Mouse (Mus musculus) kidney, embryonic 14.5 days (tissue): Measurements from ENCODE around the gene Galnt18. TPM values are rescaled to one million over a fixed set of nuclear protein-coding genes. Genes with fewer than 3 reads are reported as not detected.

Experiments used
- ATAC-seq: fragments of 200-750 bp; cut with Nextera tagmentation; 2 replicates; pipeline ENCODE4 v1.8.0; 2017; ENCODE audit warnings: moderate number of reproducible peaks, mild to moderate bottlenecking, moderate TSS enrichment, moderate library complexity; ENCODE audit not compliant: low FRiP score, low TSS enrichment
- H3K27ac ChIP-seq: fragments of 300-500 bp; sonication (generic); 2 replicates; pipeline ENCODE4 v1.5.1; 2014; ENCODE audit warnings: low read depth, mild to moderate bottlenecking, low read length, moderate library complexity, mixed read lengths
- H3K27me3 ChIP-seq: fragments of 300-500 bp; sonication (generic); 2 replicates; pipeline ENCODE4 v1.6.1; 2014; ENCODE audit warnings: mild to moderate bottlenecking, low read length; ENCODE audit not compliant: control insufficient read depth, insufficient read depth
- H3K36me3 ChIP-seq: fragments of 300-500 bp; sonication (generic); 2 replicates; pipeline ENCODE4 v1.6.1; 2014; ENCODE audit warnings: low read length, mixed read lengths; ENCODE audit not compliant: control insufficient read depth, insufficient read depth
- H3K4me1 ChIP-seq: fragments of 300-500 bp; sonication (generic); 2 replicates; pipeline ENCODE4 v1.6.1; 2014; ENCODE audit warnings: low read length, mixed read lengths; ENCODE audit not compliant: control insufficient read depth, insufficient read depth
- H3K4me2 ChIP-seq: fragments of 300-500 bp; sonication (generic); replicated peaks from 2 replicates; pipeline ENCODE4 v1.6.1; 2014; ENCODE audit warnings: low read depth, mild to moderate bottlenecking, low read length
- H3K4me3 ChIP-seq: fragments of 300-500 bp; sonication (generic); 2 replicates; pipeline ENCODE4 v1.5.1; 2014; ENCODE audit warnings: mild to moderate bottlenecking, low read length
- H3K9ac ChIP-seq: fragments of 300-500 bp; sonication (generic); 2 replicates; pipeline ENCODE4 v1.6.1; 2014; ENCODE audit warnings: low read depth, mild to moderate bottlenecking, low read length, moderate library complexity
- H3K9me3 ChIP-seq: fragments of 300-500 bp; sonication (generic); 2 replicates; pipeline ENCODE4 v1.6.1; 2016; ENCODE audit warnings: low read length; ENCODE audit not compliant: control insufficient read depth
- WGBS: fragments of 180-500 bp; shearing (Covaris S2); extraction: QIAGEN DNeasy Blood & Tissue Kit; methylation state at CpG from one replicate; pipeline ENCODE4 v1.1.7; 2014; 5-methylcytosine and 5-hydroxymethylcytosine counted together
- polyA plus RNA-seq: library from polyadenylated mRNA; unstranded; fragments of >200 nt; fragmentation: Nextera tagmentation; extraction: Ambion mirVana; gene quantifications from 2 replicates; pipeline ENCODE4 v1.2.1, GENCODE M21; 2014

Gene Galnt18
- polyA plus RNA-seq, 1 experiment from 2014 or later, result 17.8 TPM

DNA sequence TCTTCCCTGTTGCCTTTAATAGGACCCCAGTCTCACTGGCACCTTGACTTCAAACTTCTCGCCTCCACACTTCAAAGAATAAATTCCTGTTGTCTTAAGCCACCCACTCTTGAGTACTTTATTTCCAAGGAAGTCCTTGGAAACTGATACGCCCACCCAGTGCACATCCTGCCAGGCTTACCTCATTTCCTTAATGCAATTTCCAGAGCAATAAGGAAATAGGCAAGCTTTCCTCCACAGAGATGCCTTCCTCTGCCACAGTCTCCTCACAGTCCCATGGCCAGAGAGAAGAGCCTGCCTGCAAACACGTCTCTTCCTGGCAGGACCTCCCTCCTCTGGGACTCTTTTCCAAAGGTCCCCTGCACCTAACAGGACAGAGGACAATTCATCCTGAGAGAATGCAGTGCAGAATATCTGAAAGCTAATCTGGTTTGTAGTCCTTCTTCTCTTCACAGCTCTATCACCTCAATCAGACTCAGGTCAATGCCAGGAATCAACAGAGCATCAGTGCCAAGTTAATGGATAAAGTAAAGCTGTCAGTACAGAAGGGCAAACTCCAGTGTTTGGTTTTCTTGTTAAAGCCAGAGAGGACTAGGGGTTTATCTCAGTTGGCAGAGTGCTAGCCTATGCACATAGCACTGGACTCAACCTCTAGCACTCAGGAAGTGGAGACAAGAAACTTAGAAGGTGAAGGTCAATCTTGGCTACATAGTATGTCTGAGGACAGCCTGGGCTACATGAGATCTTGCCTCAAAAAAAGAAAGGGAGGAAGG lies 65.8 kb downstream of the Galnt18 start:
- 39% methylated on average over 3 of the region's 3 CpGs for WGBS
- no peaks in the 10 kb centered on the region for H3K36me3 ChIP-seq
- H3K27me3 ChIP-seq, result no peaks in the 10 kb centered on the region
- no peaks in the 10 kb centered on the region for H3K9me3 ChIP-seq
- H3K27ac ChIP-seq, result peak overlapping the region; percentile 31; the same call in 1 of the 2 replicates
- no peaks in the 10 kb centered on the region for H3K4me1 ChIP-seq
- H3K9ac ChIP-seq, result no peak overlapping the region
- no peak for ATAC-seq
- no peak overlapping the region for H3K4me2 ChIP-seq
- no peak overlapping the region for H3K4me3 ChIP-seq

- no peak for ATAC-seq
- Histone ChIP-seq H3K9ac (no peak overlapping the region), H3K9me3 (no peaks in the 10 kb centered on the region), H3K36me3 (no peaks in the 10 kb centered on the region), H3K27me3 (no peaks in the 10 kb centered on the region), H3K4me2 (no peak overlapping the region), H3K27ac (no peak overlapping the region), H3K4me3 (no peak overlapping the region), H3K4me1 (no peaks in the 10 kb centered on the region)
- 89% methylated on average over 4 of the region's 4 CpGs for WGBS
Measured at GRCm38 (mm10) chr7:111712797-111713196, 67.0 kb downstream of the Galnt18 start.

- Histone ChIP-seq H3K9ac (no peak overlapping the region), H3K36me3 (no peaks in the 10 kb centered on the region), H3K27ac (no peak overlapping the region), H3K4me1 (no peaks in the 10 kb centered on the region), H3K4me2 (no peak overlapping the region), H3K27me3 (no peaks in the 10 kb centered on the region), H3K4me3 (no peak overlapping the region), H3K9me3 (no peaks in the 10 kb centered on the region)
- WGBS, result 89% methylated on average over 6 of the region's 6 CpGs
- no peak for ATAC-seq
Measured at GRCm38 (mm10) chr7:111711045-111711808, 68.5 kb downstream of the Galnt18 start.

GRCm38 (mm10) chr7:111710311-111710710 lies 69.5 kb downstream of the Galnt18 start:
- WGBS, result 45% methylated on average over 4 of the region's 4 CpGs
- no peaks in the 10 kb centered on the region for H3K9me3 ChIP-seq
- H3K27me3 ChIP-seq, result no peaks in the 10 kb centered on the region
- no peak overlapping the region for H3K4me3 ChIP-seq
- H3K4me1 ChIP-seq, result no peaks in the 10 kb centered on the region
- no peak for ATAC-seq
- no peak overlapping the region for H3K4me2 ChIP-seq
- no peak overlapping the region for H3K9ac ChIP-seq
- no peaks in the 10 kb centered on the region for H3K36me3 ChIP-seq
- no peak overlapping the region for H3K27ac ChIP-seq

DNA sequence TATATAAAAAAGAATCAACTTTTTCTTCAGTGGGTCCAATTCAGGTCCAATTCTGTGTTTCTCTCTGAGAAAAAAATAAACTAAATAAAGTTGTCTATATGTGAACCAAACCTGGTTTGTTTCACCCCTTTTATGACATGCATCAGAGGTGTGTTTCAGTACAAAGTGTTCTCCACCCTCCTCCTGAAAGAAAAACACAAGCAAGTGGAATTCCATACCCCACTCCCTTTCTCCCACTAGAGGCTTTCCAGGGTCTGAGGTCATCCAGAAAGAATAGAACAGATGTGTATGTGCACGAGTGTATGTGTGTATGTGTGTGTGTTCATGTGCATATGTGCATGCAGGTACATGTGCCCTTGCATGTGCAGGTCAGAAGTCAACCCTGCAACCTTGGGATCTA lies 71.2 kb downstream of the Galnt18 start:
- no peaks in the 10 kb centered on the region for H3K36me3 ChIP-seq
- no peak overlapping the region for H3K27ac ChIP-seq
- no peak overlapping the region for H3K4me2 ChIP-seq
- no peaks in the 10 kb centered on the region for H3K27me3 ChIP-seq
- H3K9me3 ChIP-seq, result no peaks in the 10 kb centered on the region
- no peak for ATAC-seq
- WGBS, result 19% methylated on average over 1 of the region's 1 CpGs
- H3K4me1 ChIP-seq, result no peaks in the 10 kb centered on the region
- no peak overlapping the region for H3K4me3 ChIP-seq
- no peak overlapping the region for H3K9ac ChIP-seq

- H3K27ac ChIP-seq, result no peak overlapping the region
- H3K4me1 ChIP-seq, result no peaks in the 10 kb centered on the region
- ATAC-seq, result no peak
- no peaks in the 10 kb centered on the region for H3K27me3 ChIP-seq
- no peak overlapping the region for H3K4me2 ChIP-seq
- no peaks in the 10 kb centered on the region for H3K9me3 ChIP-seq
- H3K4me3 ChIP-seq, result no peak overlapping the region
- no peaks in the 10 kb centered on the region for H3K36me3 ChIP-seq
- no peak overlapping the region for H3K9ac ChIP-seq
- WGBS, result 89% methylated on average over 2 of the region's 2 CpGs
Measured at GRCm38 (mm10) chr7:111702961-111703360, 76.8 kb downstream of the Galnt18 start.

- no peak overlapping the region for H3K4me2 ChIP-seq
- H3K27ac ChIP-seq, result no peak overlapping the region
- no peaks in the 10 kb centered on the region for H3K4me1 ChIP-seq
- H3K4me3 ChIP-seq, result no peak overlapping the region
- H3K27me3 ChIP-seq, result no peaks in the 10 kb centered on the region
- ATAC-seq, result no peak
- no peaks in the 10 kb centered on the region for H3K36me3 ChIP-seq
- no peak overlapping the region for H3K9ac ChIP-seq
- no peaks in the 10 kb centered on the region for H3K9me3 ChIP-seq
Measured at GRCm38 (mm10) chr7:111701788-111702187, 78.0 kb downstream of the Galnt18 start.

- no peak overlapping the region for H3K4me2 ChIP-seq
- H3K36me3 ChIP-seq, result no peaks in the 10 kb centered on the region
- ATAC-seq, result no peak
- no peaks in the 10 kb centered on the region for H3K4me1 ChIP-seq
- no peak overlapping the region for H3K4me3 ChIP-seq
- no peak overlapping the region for H3K27ac ChIP-seq
- H3K9me3 ChIP-seq, result no peaks in the 10 kb centered on the region
- WGBS, result 59% methylated on average over 3 of the region's 3 CpGs
- H3K27me3 ChIP-seq, result no peaks in the 10 kb centered on the region
- H3K9ac ChIP-seq, result no peak overlapping the region
Measured at GRCm38 (mm10) chr7:111699446-111699845, 80.3 kb downstream of the Galnt18 start.

GRCm38 (mm10) chr7:111696226-111696625 lies 83.6 kb downstream of the Galnt18 start:
- H3K4me1 ChIP-seq, result no peaks in the 10 kb centered on the region
- no peaks in the 10 kb centered on the region for H3K27me3 ChIP-seq
- H3K27ac ChIP-seq, result no peak overlapping the region
- no peak overlapping the region for H3K4me3 ChIP-seq
- ATAC-seq, result no peak
- no peak overlapping the region for H3K4me2 ChIP-seq
- H3K9ac ChIP-seq, result no peak overlapping the region
- no peaks in the 10 kb centered on the region for H3K9me3 ChIP-seq
- no peaks in the 10 kb centered on the region for H3K36me3 ChIP-seq
